ENCODE assay signal across 8 mouse cellular contexts in genomic region chr6:113891225-113891967, GRCm38 (mm10).
A peak's percentile ranks its signal among the peaks of the same experiment; 100 is the strongest.
DNase-seq lines count a peak whose midpoint lies in the region; ATAC-seq and TF ChIP-seq lines count a peak whose summit lies in the region.

No protein-coding gene starts in this region.

- H3K36me3 ChIP-seq in kidney, postnatal 0 days (ENCODE audit: insufficient read depth, low read length): no peaks in the 10 kb centered on the region
- no peaks in the 10 kb centered on the region for H3K36me3 ChIP-seq in limb, embryonic 11.5 days (ENCODE audit: control insufficient read depth, insufficient read depth, low read length)

- H3K4me3 ChIP-seq in kidney, postnatal 0 days (replicated peaks; ENCODE audit: low read depth, low read length): peak overlapping the region; percentile 37
- H3K4me3 ChIP-seq in limb, embryonic 11.5 days (ENCODE audit: low read depth, low read length): peak overlapping the region; percentile 27
- peak overlapping the region; percentile 94 for H3K4me3 ChIP-seq in olfactory bulb, adult 2 months (ENCODE audit: insufficient read depth, low read depth, low read length)

- TF ChIP-seq CTCF in kidney, postnatal 0 days (IDR thresholded peaks at IDR 0.05; ENCODE audit: low read depth): no peak
- TF ChIP-seq CTCF in olfactory bulb, adult 2 months (IDR thresholded peaks at IDR 0.05; ENCODE audit: insufficient read depth, low read depth, low read length): no peak

- H3K9me3 ChIP-seq in kidney, postnatal 0 days (replicated peaks; ENCODE audit: low read length): no peaks in the 10 kb centered on the region
- H3K9me3 ChIP-seq in limb, embryonic 11.5 days (ENCODE audit: control insufficient read depth, low read length): no peaks in the 10 kb centered on the region

- H3K4me1 ChIP-seq in kidney, postnatal 0 days (replicated peaks; ENCODE audit: insufficient read depth, low read length): 0 out of 2 replicates have a peak, but pooled peaks cover 3% of the 10 kb centered on the region
- no peaks in the 10 kb centered on the region; the same call in 1 of the 2 replicates for H3K4me1 ChIP-seq in limb, embryonic 11.5 days (ENCODE audit: control insufficient read depth, insufficient read depth, low read length)
- peaks cover 39% of the 10 kb centered on the region for H3K4me1 ChIP-seq in olfactory bulb, adult 2 months (ENCODE audit: control insufficient read depth, insufficient read depth, low read length)

- no peak overlapping the region for H3K27ac ChIP-seq in kidney, postnatal 0 days
- no peak overlapping the region for H3K27ac ChIP-seq in limb, embryonic 11.5 days (replicated peaks; ENCODE audit: low read depth, low read length)
- H3K27ac ChIP-seq in olfactory bulb, adult 2 months (ENCODE audit: insufficient read depth, low read depth, low read length): peak overlapping the region; percentile 94

- peak overlapping the region; percentile 61 for H3K4me2 ChIP-seq in kidney, postnatal 0 days (ENCODE audit: low read length)
- H3K4me2 ChIP-seq in limb, embryonic 11.5 days (ENCODE audit: low read depth, severe bottlenecking): peak overlapping the region; percentile 62

- under 1% methylated on average over 38 of the region's 49 CpGs for WGBS in kidney, postnatal 0 days
- under 1% methylated on average over 45 of the region's 49 CpGs for WGBS in limb, embryonic 11.5 days
- 1% methylated on average over 48 of the region's 49 CpGs for WGBS in olfactory bulb, adult 2 months

- H3K9ac ChIP-seq in kidney, postnatal 0 days (ENCODE audit: low read depth, low read length): no peak overlapping the region
- no peak overlapping the region for H3K9ac ChIP-seq in limb, embryonic 11.5 days (ENCODE audit: low read length)

- TF ChIP-seq POLR2A in olfactory bulb, adult 2 months (IDR thresholded peaks at IDR 0.05; ENCODE audit: insufficient read depth, low read depth, low read length): peak; percentile 87

- H3K27me3 ChIP-seq in kidney, postnatal 0 days (ENCODE audit: insufficient read depth, low read length): peaks cover 15% of the 10 kb centered on the region
- peaks cover 46% of the 10 kb centered on the region for H3K27me3 ChIP-seq in limb, embryonic 11.5 days (ENCODE audit: control insufficient read depth, insufficient read depth, low read length)

- ATAC-seq in kidney, postnatal 0 days (replicated peaks; ENCODE audit: low FRiP score, low read depth): no peak; the same call in 1 of the 2 replicates
- no peak; the same call in 1 of the 2 replicates for ATAC-seq in limb, embryonic 11.5 days (ENCODE audit: insufficient number of reproducible peaks, low FRiP score, low TSS enrichment, low read depth)

- peak; percentile 5 for DNase-seq in kidney, postnatal 0 days (ENCODE audit: low spot score)
- DNase-seq in kidney, postnatal 36 days: no peak
- DNase-seq in cerebellum, adult 18-20 months: peak; percentile 65 to 83
- DNase-seq in forelimb bud, embryonic 11.5 days (ENCODE audit: low read depth, low spot score): peak; percentile 5
- DNase-seq in limb, embryonic 11.5 days (ENCODE audit: low spot score): peak; percentile 29
- DNase-seq in thymus, postnatal 10 days (ENCODE audit: low spot score in 2 of 2): no peak
- DNase-seq in heart, adult 8-10 months (ENCODE audit: low spot score): no peak

Comparison
In these comparisons a context has a peak if more than half of its experiments do, and no peak if none do; other contexts are left out.
1. DNase-seq: peak in kidney, postnatal 0 days (single experiment), cerebellum, adult 18-20 months (2 of 2), forelimb bud, embryonic 11.5 days (single experiment) and limb, embryonic 11.5 days (single experiment); none in kidney, postnatal 36 days (0 of 2), thymus, postnatal 10 days (0 of 2) and heart, adult 8-10 months (single experiment).
2. H3K4me3 ChIP-seq: peak in every context shown above with its lines; median percentile 94 in olfactory bulb, adult 2 months; 37 in kidney, postnatal 0 days; 27 in limb, embryonic 11.5 days.